Mouse (Mus musculus): ENCODE results near the gene P3h2. TPM values are rescaled to one million over a fixed set of nuclear protein-coding genes. Genes with fewer than 3 reads are reported as not detected.

Gene P3h2
- polyA plus RNA-seq, 2 experiments from 2014 or later = not detected

GRCm38 (mm10) chr16:25971285-25971684 is 134.3 kb downstream of the P3h2 start:
- no peak for ATAC-seq

DNA sequence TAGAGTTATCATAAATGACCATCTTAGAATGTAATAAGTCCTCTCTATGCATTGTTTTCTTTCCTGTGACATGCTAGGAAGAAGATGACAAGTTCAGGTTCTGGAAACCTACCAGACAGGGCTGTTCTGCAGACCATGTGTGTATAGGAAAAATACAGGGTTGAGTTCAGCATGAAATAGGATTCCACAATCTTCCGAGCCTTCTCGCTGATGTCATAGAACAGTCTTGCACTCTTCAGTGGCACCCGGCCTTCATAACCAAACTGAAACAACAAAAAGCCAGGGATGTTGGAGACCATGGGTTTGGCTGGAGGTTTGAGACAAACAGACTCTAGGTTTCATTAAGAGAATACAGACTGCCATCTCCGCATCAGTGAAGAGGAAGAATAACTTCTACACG is 134.9 kb downstream of the P3h2 start:
- ATAC-seq = no peak

- peak; percentile 32 for ATAC-seq
These were observed 135.4 kb downstream of the P3h2 start for GRCm38 (mm10) chr16:25970193-25970592.

GRCm38 (mm10) chr16:25967297-25967696 is 138.3 kb downstream of the P3h2 start:
- no peak for ATAC-seq

DNA sequence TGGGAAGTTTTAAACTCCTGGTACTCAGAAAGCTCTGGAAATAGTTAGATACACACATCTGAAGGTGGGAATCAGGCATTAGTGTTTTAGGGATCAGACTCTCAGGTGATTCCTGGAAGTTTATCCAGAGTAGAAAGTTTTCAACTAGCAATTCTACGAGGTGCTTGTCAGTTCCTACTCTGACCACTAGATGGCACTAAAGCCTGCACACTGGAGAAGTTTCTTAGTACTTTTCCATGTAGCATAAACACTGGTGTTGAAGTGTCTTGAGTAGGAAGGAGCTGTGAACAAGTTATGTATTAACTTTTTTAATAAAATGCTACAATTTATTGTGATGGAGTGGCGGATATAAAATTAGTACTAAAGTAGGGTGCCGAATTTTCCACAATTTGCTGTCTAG is 141.7 kb downstream of the P3h2 start:
- ATAC-seq = no peak

GRCm38 (mm10) chr16:25960345-25960744 is 145.2 kb downstream of the P3h2 start:
- ATAC-seq = no peak

DNA sequence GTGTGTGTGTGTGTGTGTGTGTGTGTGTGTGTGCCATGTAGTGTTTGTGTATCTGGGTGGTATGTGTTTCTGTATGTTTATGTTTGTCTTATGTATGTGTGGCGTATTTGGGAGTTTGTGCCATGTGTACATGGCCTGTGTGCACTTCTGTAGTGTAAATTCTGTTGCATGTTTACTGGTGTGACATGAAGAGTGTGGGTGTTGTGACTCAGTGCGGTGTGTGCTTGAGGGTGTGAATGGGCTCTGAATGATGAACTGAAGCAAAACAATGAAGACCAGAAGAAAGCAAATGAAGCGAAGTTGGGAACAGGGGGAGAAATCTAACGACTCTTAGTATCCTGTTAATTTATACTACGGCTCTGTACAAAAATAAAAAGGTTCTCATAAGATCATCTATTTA is 145.7 kb downstream of the P3h2 start:
- no peak for ATAC-seq

DNA sequence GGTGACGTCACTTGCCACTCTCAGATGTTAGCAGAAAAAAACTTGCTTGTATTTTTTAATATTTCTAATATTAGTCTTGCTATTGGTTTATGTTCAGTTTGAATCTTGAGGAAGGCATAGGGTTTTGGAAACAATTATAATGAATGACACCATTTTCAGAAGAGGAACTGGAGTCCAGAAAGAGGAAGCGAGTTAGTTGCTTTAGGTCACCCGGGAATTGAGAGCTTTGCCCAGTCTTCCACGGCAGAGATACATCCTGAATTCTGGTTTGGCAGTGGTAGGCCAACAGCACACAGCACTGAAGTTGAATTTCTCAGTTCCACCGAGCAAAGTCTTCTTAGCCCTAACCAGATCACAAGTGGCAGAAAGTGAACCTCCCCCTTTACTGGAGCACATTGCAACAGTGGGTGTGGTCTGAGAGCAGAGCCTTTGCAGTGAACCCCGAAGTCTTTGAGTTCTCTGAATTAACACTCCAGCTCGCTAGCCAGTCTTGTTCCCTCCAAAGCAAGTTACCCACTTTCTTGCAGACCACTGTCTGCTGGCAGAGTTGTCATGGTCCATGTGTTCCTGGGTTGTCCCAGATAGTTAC is 146.8 kb downstream of the P3h2 start:
- ATAC-seq = no peak

DNA sequence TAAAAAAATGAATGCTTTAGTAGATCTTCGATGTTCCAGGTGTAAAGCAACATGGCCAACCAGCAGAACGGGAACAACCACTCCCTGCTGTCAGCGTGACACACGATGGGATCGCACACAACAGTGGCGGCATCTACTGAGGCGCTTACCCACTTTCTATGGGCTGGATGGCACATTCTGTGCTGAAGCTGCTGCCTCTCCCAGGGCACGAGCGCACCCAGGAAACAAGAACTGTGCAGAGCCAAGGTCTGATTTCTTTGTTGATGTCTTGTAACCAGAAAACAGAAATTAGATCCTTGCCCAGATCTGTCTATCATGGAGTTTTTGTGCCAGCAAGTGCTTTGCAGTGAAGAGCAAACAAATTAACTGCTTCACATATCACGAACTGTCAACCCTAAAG is 147.4 kb downstream of the P3h2 start:
- no peak for ATAC-seq

DNA sequence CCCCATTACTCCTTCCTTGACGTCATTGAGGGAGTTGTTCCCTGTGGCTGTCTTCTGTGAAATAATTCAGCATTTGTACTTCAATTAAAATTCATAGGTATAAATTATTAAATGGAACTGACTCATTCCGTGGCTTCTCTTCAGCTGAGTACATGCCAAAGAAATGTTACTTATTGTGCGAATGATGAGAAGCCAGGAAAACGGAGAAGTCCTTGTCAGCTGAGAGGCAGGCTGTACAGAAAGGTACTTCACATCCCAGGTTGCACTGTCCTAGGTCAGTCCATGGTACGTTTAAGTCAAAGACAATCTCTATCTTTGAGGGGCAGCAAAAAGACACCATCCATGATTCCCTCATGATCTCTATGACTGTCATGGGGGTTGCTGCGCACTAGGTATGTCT is 148.8 kb downstream of the P3h2 start:
- no peak for ATAC-seq

- ATAC-seq = no peak
These were observed 151.0 kb downstream of the P3h2 start for GRCm38 (mm10) chr16:25954614-25955013.

GRCm38 (mm10) chr16:25953359-25953758 is 152.2 kb downstream of the P3h2 start:
- ATAC-seq = no peak

DNA sequence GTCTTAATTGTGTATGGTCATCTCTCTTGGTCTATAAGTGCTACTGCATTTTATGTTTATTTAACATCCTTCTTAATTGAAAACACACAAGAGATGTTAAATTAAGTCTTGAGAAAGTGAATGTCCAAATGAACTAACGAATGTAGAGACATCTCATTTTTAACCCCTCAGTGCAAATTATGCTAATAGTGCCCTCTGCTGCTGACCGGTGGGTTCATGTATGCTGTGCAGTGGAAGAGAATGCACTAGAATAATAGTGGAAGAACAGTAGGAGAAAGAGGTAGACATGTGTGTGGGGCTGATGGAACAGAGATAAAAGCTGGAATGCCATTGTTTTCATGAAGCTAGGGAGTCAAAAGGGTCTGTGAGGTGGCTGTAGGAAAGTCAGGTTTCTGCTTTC is 153.6 kb downstream of the P3h2 start:
- no peak for ATAC-seq

- ATAC-seq = no peak
These were observed 157.5 kb downstream of the P3h2 start for GRCm38 (mm10) chr16:25948067-25948466.

- ATAC-seq = no peak
These were observed 160.2 kb downstream of the P3h2 start for GRCm38 (mm10) chr16:25945151-25945955.

GRCm38 (mm10) chr16:25942261-25942660 is 163.3 kb downstream of the P3h2 start:
- no peak for ATAC-seq

GRCm38 (mm10) chr16:25934181-25934580 is 171.4 kb downstream of the P3h2 start:
- no peak for ATAC-seq

DNA sequence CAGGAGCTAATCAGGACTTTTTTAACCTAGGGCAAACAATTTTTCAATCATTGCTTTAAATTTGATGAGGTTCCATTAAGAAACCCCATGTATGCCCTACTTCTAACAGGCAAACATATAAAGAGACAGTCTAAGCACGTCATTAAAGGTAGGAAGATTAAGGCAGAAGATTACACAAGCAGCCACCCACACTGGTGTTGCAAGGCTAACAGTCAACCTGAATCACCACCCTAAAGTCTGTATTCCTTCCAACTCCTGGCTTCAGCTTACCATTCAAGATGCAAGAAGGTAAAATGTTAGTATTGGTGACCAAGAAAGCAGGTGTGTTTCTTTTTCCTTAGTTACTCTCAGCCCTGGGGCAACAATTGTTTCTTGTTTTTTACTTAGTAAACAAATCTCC is 193.4 kb downstream of the P3h2 start:
- ATAC-seq = no peak

All from CD4-positive, CD25-positive, alpha-beta regulatory T cell, adult 4 months (primary cell).